ENCODE assay signal across 8 mouse cellular contexts in the genomic region with DNA sequence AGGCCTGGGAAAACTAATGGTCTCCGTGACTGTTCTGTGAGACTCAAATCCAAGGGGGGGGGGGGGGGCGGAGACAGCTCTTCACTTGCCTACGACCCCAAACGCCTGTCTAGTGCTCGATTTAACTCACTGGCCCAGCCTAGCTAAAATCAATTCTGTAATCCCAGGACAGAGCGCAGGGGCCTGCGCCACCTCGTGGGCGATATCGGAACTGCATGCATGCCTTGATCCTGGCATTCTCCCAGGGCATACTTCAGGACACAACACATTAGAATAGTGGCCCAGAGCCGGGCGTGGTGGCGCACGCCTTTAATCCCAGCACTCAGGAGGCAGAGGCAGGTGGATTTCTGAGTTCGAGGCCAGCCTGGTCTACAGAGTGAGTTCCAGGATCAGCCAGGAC. TPM values are rescaled to one million over a fixed set of nuclear protein-coding genes. Genes with fewer than 3 reads are reported as not detected.
DNase-seq lines count a peak whose midpoint lies in the region; ATAC-seq and TF ChIP-seq lines count a peak whose summit lies in the region.

No protein-coding gene starts in this region.

- intact Hi-C loops in heart, postnatal 36 days (cut with DNase I), result loop anchor here (2.0 kb wide), 1 partner anchor 333 kb away; no protein-coding TSS in a partner anchor

- TF ChIP-seq POLR2A in ES-Bruce4 (IDR thresholded peaks at IDR 0.05; ENCODE audit: insufficient read depth, low read length), result no peak
- TF ChIP-seq POLR2A in lung, adult 2 months (IDR thresholded peaks at IDR 0.05; ENCODE audit: borderline replicate concordance, extremely low read depth, low read depth, low read length), result no peak

- no peak overlapping the region for H3K9ac ChIP-seq in ES-Bruce4 (ENCODE audit: low read depth, poor library complexity, severe bottlenecking)
- no peak overlapping the region for H3K9ac ChIP-seq in forebrain, embryonic 16.5 days (replicated peaks; ENCODE audit: low read depth, low read length)

- no peaks in the 10 kb centered on the region for H3K4me1 ChIP-seq in ES-Bruce4 (ENCODE audit: control insufficient read depth, insufficient read depth, low read length)
- H3K4me1 ChIP-seq in forebrain, embryonic 16.5 days (replicated peaks; ENCODE audit: control insufficient read depth, insufficient read depth, low read length), result no peaks in the 10 kb centered on the region; the same call in none of the 2 replicates
- no peaks in the 10 kb centered on the region for H3K4me1 ChIP-seq in lung, adult 2 months (ENCODE audit: control insufficient read depth, insufficient read depth, low read length)

- no peaks in the 10 kb centered on the region for H3K36me3 ChIP-seq in ES-Bruce4 (ENCODE audit: control insufficient read depth, insufficient read depth, low read length, poor library complexity, severe bottlenecking)
- no peaks in the 10 kb centered on the region for H3K36me3 ChIP-seq in forebrain, embryonic 16.5 days (ENCODE audit: control insufficient read depth, insufficient read depth)

- no peak for TF ChIP-seq EP300 in ES-Bruce4 (IDR thresholded peaks at IDR 0.05; ENCODE audit: insufficient read depth, low read depth, low read length)

- H3K27me3 ChIP-seq in ES-Bruce4 (ENCODE audit: control insufficient read depth, insufficient read depth, low read length, poor library complexity, severe bottlenecking), result no peaks in the 10 kb centered on the region
- H3K27me3 ChIP-seq in forebrain, embryonic 16.5 days (replicated peaks; ENCODE audit: control insufficient read depth, insufficient read depth, low read length), result no peaks in the 10 kb centered on the region

- no peak overlapping the region for H3K4me3 ChIP-seq in ES-Bruce4 (ENCODE audit: low read depth, low read length)
- no peak overlapping the region for H3K4me3 ChIP-seq in forebrain, embryonic 16.5 days (replicated peaks; ENCODE audit: low read length)
- H3K4me3 ChIP-seq in lung, adult 2 months (replicated peaks; ENCODE audit: extremely low read depth, low read depth, low read length), result no peak overlapping the region

- H3K4me2 ChIP-seq in forebrain, embryonic 16.5 days (ENCODE audit: low read length), result no peak overlapping the region

- ATAC-seq in forebrain, embryonic 16.5 days, result peak; percentile 55
- peak; percentile 59; the same call in 1 of the 2 replicates for ATAC-seq in neutrophil, adult 5-6 weeks (ENCODE audit: extremely low read depth, insufficient number of reproducible peaks, low FRiP score, poor library complexity, severe bottlenecking)

- no peak overlapping the region for H3K27ac ChIP-seq in ES-Bruce4 (ENCODE audit: insufficient read depth, low read length)
- H3K27ac ChIP-seq in forebrain, embryonic 16.5 days (ENCODE audit: low read length), result no peak overlapping the region

- no peaks in the 10 kb centered on the region for H3K9me3 ChIP-seq in ES-Bruce4 (replicated peaks; ENCODE audit: control insufficient read depth, insufficient read depth, low read length, poor library complexity, severe bottlenecking)
- H3K9me3 ChIP-seq in forebrain, embryonic 16.5 days (ENCODE audit: control insufficient read depth, low read length), result no peaks in the 10 kb centered on the region

- 2% methylated on average over 15 of the region's 15 CpGs for WGBS in forebrain, embryonic 16.5 days
- 3% methylated on average over 15 of the region's 15 CpGs for WGBS in lung, adult 2 months

- TF ChIP-seq CTCF in ES-Bruce4 (IDR thresholded peaks at IDR 0.05; ENCODE audit: low read depth, low read length), result peak; percentile 97
- peak; percentile 99 for TF ChIP-seq CTCF in lung, adult 2 months (IDR thresholded peaks at IDR 0.05; ENCODE audit: insufficient read depth, low read length)

- DNase-seq in cerebellum, adult 11 months, result peak; percentile 74
- peak; percentile 89 to 94 for DNase-seq in heart, postnatal 36 days
- DNase-seq in layer of hippocampus, adult 18-20 months (ENCODE audit: low spot score in 2 of 2), result peak; percentile 65 to 90
- peak; percentile 82 for DNase-seq in lung, adult 2 months
- peak; percentile 52 to 82 for DNase-seq in thymus, postnatal 10 days (ENCODE audit: low spot score in 2 of 2)

RNA-seq across cellular contexts. Expression of a gene that starts 32.2 kb away (rescaled TPM):
- not detected in 2 replicates for polyA plus RNA-seq in ES-Bruce4 (2011; ENCODE audit: insufficient read depth, insufficient read length, low read depth, missing spikeins)
- not detected in 2 replicates for polyA plus RNA-seq in forebrain, embryonic 16.5 days (2015; fragmentation: Nextera tagmentation; extraction: Ambion mirVana)
- total RNA-seq in heart, postnatal 36 days (2021), result not detected
- not detected for total RNA-seq in layer of hippocampus, adult 18-20 months (2021)
- polyA plus RNA-seq in lung, adult 2 months (2012; rRNA removed), result 0.15 TPM in 1 of 2 replicates, not detected in the other
- not detected in 2 replicates for total RNA-seq in neutrophil, adult 5-6 weeks (2017)
